Mouse (Mus musculus): ENCODE measurements at regions not wholly inside any gene's neighbourhood (a gene's known extent, or its start where the extent isn't known, plus 50 kb on each side); places are given as distances from the start of the nearest gene placed in this dataset.

- no peak for DNase-seq (ENCODE audit: low read depth)
These were observed 56.2 kb downstream of the Rpl36a-ps1 start for GRCm38 (mm10) chr14:98937933-98938332.

GRCm38 (mm10) chr14:98937373-98937772 is 56.7 kb downstream of the Rpl36a-ps1 start:
- DNase-seq (ENCODE audit: low read depth), result no peak

- DNase-seq (ENCODE audit: low read depth), result no peak
These were observed 60.7 kb downstream of the Rpl36a-ps1 start for GRCm38 (mm10) chr14:98933371-98933916.

- peak; percentile 84 for DNase-seq (ENCODE audit: low read depth)
These were observed 64.8 kb downstream of the Rpl36a-ps1 start for GRCm38 (mm10) chr14:98929276-98929675.

GRCm38 (mm10) chr14:98908234-98908633 is 85.9 kb downstream of the Rpl36a-ps1 start:
- no peak for DNase-seq (ENCODE audit: low read depth)

GRCm38 (mm10) chr14:98898876-98899275 is 95.2 kb downstream of the Rpl36a-ps1 start:
- DNase-seq (ENCODE audit: low read depth), result no peak

GRCm38 (mm10) chr14:98897390-98897789 is 96.7 kb downstream of the Rpl36a-ps1 start:
- no peak for DNase-seq (ENCODE audit: low read depth)

- DNase-seq (ENCODE audit: low read depth), result no peak
These were observed 98.2 kb downstream of the Rpl36a-ps1 start for GRCm38 (mm10) chr14:98895933-98896332.

- no peak for DNase-seq (ENCODE audit: low read depth)
These were observed 101.4 kb downstream of the Rpl36a-ps1 start for GRCm38 (mm10) chr14:98892670-98893069.

- peak; percentile 34 for DNase-seq (ENCODE audit: low read depth)
These were observed 102.7 kb downstream of the Rpl36a-ps1 start for GRCm38 (mm10) chr14:98891252-98891947.

GRCm38 (mm10) chr14:98887588-98887987 is 106.5 kb downstream of the Rpl36a-ps1 start:
- DNase-seq (ENCODE audit: low read depth), result no peak

- DNase-seq (ENCODE audit: low read depth), result peak; percentile 31
These were observed 107.1 kb downstream of the Rpl36a-ps1 start for GRCm38 (mm10) chr14:98886982-98887381.

- DNase-seq (ENCODE audit: low read depth), result no peak
These were observed 111.5 kb downstream of the Rpl36a-ps1 start for GRCm38 (mm10) chr14:98882586-98882985.

GRCm38 (mm10) chr14:98877956-98878355 is 116.2 kb downstream of the Rpl36a-ps1 start:
- no peak for DNase-seq (ENCODE audit: low read depth)

- DNase-seq (ENCODE audit: low read depth), result no peak
These were observed 120.7 kb downstream of the Rpl36a-ps1 start for GRCm38 (mm10) chr14:98873446-98873845.

GRCm38 (mm10) chr14:98869888-98870287 is 124.2 kb downstream of the Rpl36a-ps1 start:
- DNase-seq (ENCODE audit: low read depth), result no peak

GRCm38 (mm10) chr14:98866880-98867279 is 127.2 kb downstream of the Rpl36a-ps1 start:
- no peak for DNase-seq (ENCODE audit: low read depth)

GRCm38 (mm10) chr14:98864001-98864400 is 130.1 kb downstream of the Rpl36a-ps1 start:
- DNase-seq (ENCODE audit: low read depth), result no peak

- no peak for DNase-seq (ENCODE audit: low read depth)
These were observed 130.5 kb downstream of the Rpl36a-ps1 start for GRCm38 (mm10) chr14:98863598-98863997.

GRCm38 (mm10) chr14:98862095-98862735 is 131.9 kb downstream of the Rpl36a-ps1 start:
- DNase-seq (ENCODE audit: low read depth), result no peak

GRCm38 (mm10) chr14:98858801-98859200 is 135.3 kb downstream of the Rpl36a-ps1 start:
- no peak for DNase-seq (ENCODE audit: low read depth)

- DNase-seq (ENCODE audit: low read depth), result no peak
These were observed 145.6 kb downstream of the Rpl36a-ps1 start for GRCm38 (mm10) chr14:98848500-98848899.

- no peak for DNase-seq (ENCODE audit: low read depth)
These were observed 149.9 kb downstream of the Rpl36a-ps1 start for GRCm38 (mm10) chr14:98844221-98844620.
